Mouse (Mus musculus) heart, embryonic 15.5 days (tissue): ENCODE measurements at regions not wholly inside any gene's neighbourhood (a gene's known extent, or its start where the extent isn't known, plus 50 kb on each side); places are given as distances from the start of the nearest gene placed in this dataset.

Experiments used
- ATAC-seq: fragments of 200-750 bp; cut with Nextera tagmentation; replicated peaks from 2 replicates; pipeline ENCODE4 v1.8.0; 2017; ENCODE audit warnings: low read depth, moderate TSS enrichment; ENCODE audit not compliant: insufficient number of reproducible peaks, insufficient read depth, low FRiP score
- H3K27ac ChIP-seq: fragments of 300-500 bp; sonication (generic); 2 replicates; pipeline ENCODE4 v1.5.1; 2015; ENCODE audit warnings: mild to moderate bottlenecking, inconsistent platforms
- H3K27me3 ChIP-seq: fragments of 300-500 bp; sonication (generic); 2 replicates; pipeline ENCODE4 v1.6.1; 2015; ENCODE audit warnings: inconsistent platforms
- H3K36me3 ChIP-seq: fragments of 300-500 bp; sonication (generic); 2 replicates; pipeline ENCODE4 v1.6.1; 2015; ENCODE audit warnings: mild to moderate bottlenecking, inconsistent platforms
- H3K4me1 ChIP-seq: fragments of 300-500 bp; sonication (generic); replicated peaks from 2 replicates; pipeline ENCODE4 v1.6.1; 2015; ENCODE audit warnings: inconsistent platforms
- H3K4me2 ChIP-seq: fragments of 300-500 bp; sonication (generic); 2 replicates; pipeline ENCODE4 v1.6.1; 2015; ENCODE audit warnings: inconsistent platforms, mild to moderate bottlenecking, moderate library complexity
- H3K4me3 ChIP-seq: fragments of 300-500 bp; sonication (generic); 2 replicates; pipeline ENCODE4 v1.5.1; 2015; ENCODE audit warnings: mild to moderate bottlenecking, inconsistent platforms
- H3K9ac ChIP-seq: fragments of 300-500 bp; sonication (generic); 2 replicates; pipeline ENCODE4 v1.6.1; 2015; ENCODE audit warnings: mild to moderate bottlenecking, inconsistent platforms
- H3K9me3 ChIP-seq: fragments of 300-500 bp; sonication (generic); replicated peaks from 2 replicates; pipeline ENCODE4 v1.6.1; 2016; ENCODE audit warnings: inconsistent platforms
- WGBS: fragments of 180-500 bp; shearing (Covaris S2); methylation state at CpG from one replicate; pipeline ENCODE4 v1.1.7; 2015; ENCODE audit warnings: mixed read lengths; 5-methylcytosine and 5-hydroxymethylcytosine counted together

GRCm38 (mm10) chr12:94182358-94182757, 1509.7 kb upstream of the Flrt2 start:
- H3K9me3 ChIP-seq: no peaks in the 10 kb centered on the region
- no peaks in the 10 kb centered on the region for H3K27me3 ChIP-seq
- no peak overlapping the region for H3K9ac ChIP-seq
- H3K4me1 ChIP-seq: no peaks in the 10 kb centered on the region
- H3K36me3 ChIP-seq: no peaks in the 10 kb centered on the region
- WGBS: 60% methylated on average over 1 of the region's 1 CpGs
- no peak overlapping the region for H3K27ac ChIP-seq
- ATAC-seq: no peak
- H3K4me3 ChIP-seq: no peak overlapping the region
- H3K4me2 ChIP-seq: no peak overlapping the region

- Histone ChIP-seq H3K9me3 (no peaks in the 10 kb centered on the region), H3K36me3 (no peaks in the 10 kb centered on the region), H3K4me2 (no peak overlapping the region), H3K4me3 (no peak overlapping the region), H3K27ac (no peak overlapping the region), H3K27me3 (no peaks in the 10 kb centered on the region), H3K9ac (no peak overlapping the region), H3K4me1 (peaks cover 3% of the 10 kb centered on the region; the same call in 1 of the 2 replicates)
- ATAC-seq: peak; percentile 72
- 74% methylated on average over 4 of the region's 4 CpGs for WGBS
Measured at GRCm38 (mm10) chr12:94190620-94191081, 1501.4 kb upstream of the Flrt2 start.

GRCm38 (mm10) chr12:94217906-94218305, 1474.1 kb upstream of the Flrt2 start:
- WGBS: 32% methylated on average over 4 of the region's 4 CpGs
- no peaks in the 10 kb centered on the region for H3K36me3 ChIP-seq

GRCm38 (mm10) chr12:94229894-94230293, 1462.1 kb upstream of the Flrt2 start:
- Histone ChIP-seq H3K4me3 (no peak overlapping the region), H3K4me2 (no peak overlapping the region), H3K27me3 (no peaks in the 10 kb centered on the region), H3K4me1 (0 out of 2 replicates have a peak, but pooled peaks cover 2% of the 10 kb centered on the region), H3K9me3 (no peaks in the 10 kb centered on the region; the same call in 1 of the 2 replicates), H3K36me3 (no peaks in the 10 kb centered on the region), H3K27ac (no peak overlapping the region), H3K9ac (no peak overlapping the region)
- no peak for ATAC-seq
- 88% methylated on average over 4 of the region's 4 CpGs for WGBS

More at GRCm38 (mm10) chr12:94217906-94218305, 1474.1 kb upstream of the Flrt2 start:
- no peaks in the 10 kb centered on the region for H3K27me3 ChIP-seq
- H3K4me2 ChIP-seq: no peak overlapping the region
- H3K27ac ChIP-seq: peak overlapping the region; percentile 39
- H3K4me3 ChIP-seq: no peak overlapping the region
- peaks cover 6% of the 10 kb centered on the region for H3K4me1 ChIP-seq
- peak; percentile 67 for ATAC-seq
- H3K9me3 ChIP-seq: no peaks in the 10 kb centered on the region
- no peak overlapping the region for H3K9ac ChIP-seq

GRCm38 (mm10) chr12:94245366-94245765, 1446.7 kb upstream of the Flrt2 start:
- Histone ChIP-seq H3K9me3 (no peaks in the 10 kb centered on the region), H3K27ac (no peak overlapping the region), H3K27me3 (no peaks in the 10 kb centered on the region), H3K36me3 (no peaks in the 10 kb centered on the region), H3K9ac (no peak overlapping the region), H3K4me2 (no peak overlapping the region), H3K4me1 (no peaks in the 10 kb centered on the region), H3K4me3 (no peak overlapping the region)
- ATAC-seq: no peak
- WGBS: 73% methylated on average over 2 of the region's 2 CpGs

- Histone ChIP-seq H3K36me3 (no peaks in the 10 kb centered on the region), H3K27me3 (no peaks in the 10 kb centered on the region), H3K9me3 (no peaks in the 10 kb centered on the region), H3K27ac (no peak overlapping the region), H3K9ac (no peak overlapping the region), H3K4me2 (no peak overlapping the region), H3K4me3 (no peak overlapping the region), H3K4me1 (no peaks in the 10 kb centered on the region)
- ATAC-seq: no peak
Measured at GRCm38 (mm10) chr12:94247362-94247761, 1444.7 kb upstream of the Flrt2 start.

- Histone ChIP-seq H3K9me3 (no peaks in the 10 kb centered on the region), H3K4me1 (peaks cover 3% of the 10 kb centered on the region; the same call in 1 of the 2 replicates), H3K27ac (no peak overlapping the region), H3K4me2 (no peak overlapping the region), H3K27me3 (no peaks in the 10 kb centered on the region), H3K36me3 (no peaks in the 10 kb centered on the region), H3K4me3 (no peak overlapping the region), H3K9ac (no peak overlapping the region)
- no peak for ATAC-seq
- 28% methylated on average over 8 of the region's 8 CpGs for WGBS
Measured at GRCm38 (mm10) chr12:94252957-94253633, 1438.9 kb upstream of the Flrt2 start.

GRCm38 (mm10) chr12:94280946-94281345, 1411.1 kb upstream of the Flrt2 start:
- ATAC-seq: no peak
- H3K36me3 ChIP-seq: no peaks in the 10 kb centered on the region
- H3K4me2 ChIP-seq: no peak overlapping the region
- H3K9me3 ChIP-seq: no peaks in the 10 kb centered on the region
- 0 out of 2 replicates have a peak, but pooled peaks cover 3% of the 10 kb centered on the region for H3K4me1 ChIP-seq
- no peak overlapping the region for H3K9ac ChIP-seq
- H3K4me3 ChIP-seq: no peak overlapping the region
- no peak overlapping the region for H3K27ac ChIP-seq
- no peaks in the 10 kb centered on the region for H3K27me3 ChIP-seq
- WGBS: 33% methylated on average over 2 of the region's 2 CpGs

GRCm38 (mm10) chr12:94282931-94283330, 1409.1 kb upstream of the Flrt2 start:
- no peak overlapping the region for H3K9ac ChIP-seq
- no peaks in the 10 kb centered on the region for H3K36me3 ChIP-seq
- 0 out of 2 replicates have a peak, but pooled peaks cover 3% of the 10 kb centered on the region for H3K4me1 ChIP-seq
- ATAC-seq: no peak
- H3K4me2 ChIP-seq: no peak overlapping the region
- no peak overlapping the region for H3K27ac ChIP-seq
- no peak overlapping the region for H3K4me3 ChIP-seq
- H3K9me3 ChIP-seq: no peaks in the 10 kb centered on the region
- no peaks in the 10 kb centered on the region for H3K27me3 ChIP-seq
- WGBS: 69% methylated on average over 3 of the region's 3 CpGs

- ATAC-seq: no peak
Measured at GRCm38 (mm10) chr12:94283572-94283971, 1408.5 kb upstream of the Flrt2 start.

GRCm38 (mm10) chr12:94297864-94298263, 1394.2 kb upstream of the Flrt2 start:
- Histone ChIP-seq H3K27ac (no peak overlapping the region), H3K4me2 (no peak overlapping the region), H3K36me3 (no peaks in the 10 kb centered on the region), H3K27me3 (no peaks in the 10 kb centered on the region), H3K4me1 (no peaks in the 10 kb centered on the region), H3K9ac (no peak overlapping the region), H3K4me3 (no peak overlapping the region), H3K9me3 (no peaks in the 10 kb centered on the region)
- no peak for ATAC-seq
- WGBS: 84% methylated on average over 5 of the region's 5 CpGs

More at GRCm38 (mm10) chr12:94283572-94283971, 1408.5 kb upstream of the Flrt2 start:
- 0 out of 2 replicates have a peak, but pooled peaks cover 3% of the 10 kb centered on the region for H3K4me1 ChIP-seq
- H3K36me3 ChIP-seq: no peaks in the 10 kb centered on the region
- no peaks in the 10 kb centered on the region for H3K27me3 ChIP-seq
- no peak overlapping the region for H3K4me2 ChIP-seq
- 73% methylated on average over 3 of the region's 3 CpGs for WGBS
- H3K27ac ChIP-seq: no peak overlapping the region
- H3K9me3 ChIP-seq: no peaks in the 10 kb centered on the region
- no peak overlapping the region for H3K9ac ChIP-seq
- H3K4me3 ChIP-seq: no peak overlapping the region

GRCm38 (mm10) chr12:94332351-94332750, 1359.7 kb upstream of the Flrt2 start:
- Histone ChIP-seq H3K9ac (no peak overlapping the region), H3K9me3 (no peaks in the 10 kb centered on the region), H3K36me3 (no peaks in the 10 kb centered on the region), H3K27ac (no peak overlapping the region), H3K4me3 (no peak overlapping the region), H3K4me2 (no peak overlapping the region), H3K27me3 (no peaks in the 10 kb centered on the region), H3K4me1 (peaks cover 3% of the 10 kb centered on the region; the same call in 1 of the 2 replicates)
- no peak for ATAC-seq
- 61% methylated on average over 5 of the region's 5 CpGs for WGBS
